ENCODE assay signal across 30 mouse cellular contexts in the genomic region with DNA sequence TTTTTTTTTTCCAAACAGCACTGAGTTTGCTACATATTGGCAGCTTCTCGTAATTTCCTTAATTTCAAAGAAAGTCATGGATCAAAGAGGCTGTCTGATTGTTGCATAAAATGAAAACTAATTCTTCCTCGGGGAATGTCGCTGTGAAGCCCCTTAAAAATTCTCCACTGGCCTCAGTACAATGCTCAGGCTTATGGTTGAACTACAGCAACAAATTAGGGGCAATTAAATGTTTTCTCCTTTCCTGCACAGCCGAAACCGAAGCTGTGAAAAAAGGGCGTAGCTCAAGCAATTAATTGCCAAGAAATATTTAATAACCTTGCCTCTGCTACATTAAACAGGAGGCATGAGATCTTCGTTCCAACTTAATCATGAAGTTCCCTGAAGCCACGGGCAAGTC.
DNase-seq lines count a peak whose midpoint lies in the region; ATAC-seq and TF ChIP-seq lines count a peak whose summit lies in the region.
"Had no signal": no experiment of that assay in that cellular context is flagged by ENCODE, and none has a peak within 500 bp of the region (broad histone marks: within the 10 kb centered on the region; RNA-seq: fewer than 3 reads in every experiment).

No protein-coding gene starts in this region.

- no peaks in the 10 kb centered on the region for H3K4me1 ChIP-seq in forebrain, embryonic 11.5 days (replicated peaks; ENCODE audit: control insufficient read depth, insufficient read depth, low read length)
- peaks cover 6% of the 10 kb centered on the region for H3K4me1 ChIP-seq in forebrain, embryonic 15.5 days
- no peaks in the 10 kb centered on the region for H3K4me1 ChIP-seq in heart, adult 2 months (ENCODE audit: control insufficient read depth, insufficient read depth, low read length)
- H3K4me1 ChIP-seq: embryonic facial prominence, embryonic 15.5 days; heart, embryonic 10.5 days; heart, embryonic 15.5 days; hindbrain, embryonic 12.5 days; intestine, embryonic 15.5 days; neural tube, embryonic 12.5 days had no signal

- no peak overlapping the region for H3K4me2 ChIP-seq in forebrain, embryonic 11.5 days (ENCODE audit: low read depth, low read length, severe bottlenecking)
- H3K4me2 ChIP-seq in forebrain, embryonic 15.5 days (replicated peaks), result no peak overlapping the region
- H3K4me2 ChIP-seq: embryonic facial prominence, embryonic 15.5 days; heart, embryonic 15.5 days; hindbrain, embryonic 12.5 days; intestine, embryonic 15.5 days; neural tube, embryonic 12.5 days had no signal

- intact Hi-C loops in heart, adult 2 months (cut with DNase I), result no loop called here
- intact Hi-C loops in heart, postnatal 25 days (cut with DNase I), result no loop called here

- no peaks in the 10 kb centered on the region for H3K79me2 ChIP-seq in heart, adult 2 months (replicated peaks; ENCODE audit: control insufficient read depth, insufficient read depth, low read length)

- no peaks in the 10 kb centered on the region for H3K27me3 ChIP-seq in forebrain, embryonic 11.5 days (ENCODE audit: control insufficient read depth, insufficient read depth, low read length)
- no peaks in the 10 kb centered on the region for H3K27me3 ChIP-seq in forebrain, embryonic 15.5 days
- H3K27me3 ChIP-seq in heart, adult 2 months (ENCODE audit: control insufficient read depth, insufficient read depth, low read length), result no peaks in the 10 kb centered on the region
- H3K27me3 ChIP-seq: embryonic facial prominence, embryonic 15.5 days; heart, embryonic 15.5 days; hindbrain, embryonic 12.5 days; intestine, embryonic 15.5 days; neural tube, embryonic 12.5 days; Patski had no signal

- H3K4me3 ChIP-seq in forebrain, embryonic 11.5 days (ENCODE audit: low read depth, low read length), result no peak overlapping the region
- no peak overlapping the region for H3K4me3 ChIP-seq in forebrain, embryonic 15.5 days
- H3K4me3 ChIP-seq in heart, adult 2 months, result peak overlapping the region; percentile 20; the same call in 1 of the 2 replicates
- H3K4me3 ChIP-seq: embryonic facial prominence, embryonic 15.5 days; heart, embryonic 10.5 days; heart, embryonic 15.5 days; hindbrain, embryonic 12.5 days; intestine, embryonic 15.5 days; myocyte; neural tube, embryonic 12.5 days had no signal

- TF ChIP-seq POLR2A in heart, adult 2 months (IDR thresholded peaks at IDR 0.05; ENCODE audit: insufficient read depth, low read depth, low read length), result no peak
- TF ChIP-seq POLR2A in brain, embryonic 14.5 days (IDR thresholded peaks at IDR 0.05; ENCODE audit: borderline replicate concordance, extremely low read depth, insufficient read depth, insufficient read length, poor library complexity, severe bottlenecking), result no peak

- no peaks in the 10 kb centered on the region for H3K36me3 ChIP-seq in forebrain, embryonic 11.5 days (ENCODE audit: control insufficient read depth, insufficient read depth, low read length)
- H3K36me3 ChIP-seq in forebrain, embryonic 15.5 days, result no peaks in the 10 kb centered on the region
- H3K36me3 ChIP-seq in heart, adult 2 months (ENCODE audit: control insufficient read depth, insufficient read depth, low read length), result no peaks in the 10 kb centered on the region; the same call in 1 of the 2 replicates
- H3K36me3 ChIP-seq: embryonic facial prominence, embryonic 15.5 days; G1E; heart, embryonic 10.5 days; heart, embryonic 15.5 days; hindbrain, embryonic 12.5 days; intestine, embryonic 15.5 days; neural tube, embryonic 12.5 days had no signal

- no peak for TF ChIP-seq EP300 in heart, adult 2 months (IDR thresholded peaks at IDR 0.05; ENCODE audit: insufficient read depth, low read depth, low read length)

- H3K9ac ChIP-seq in forebrain, embryonic 11.5 days (ENCODE audit: low read length), result no peak overlapping the region
- H3K9ac ChIP-seq in forebrain, embryonic 15.5 days (replicated peaks), result no peak overlapping the region
- no peak overlapping the region for H3K9ac ChIP-seq in heart, adult 2 months (ENCODE audit: low read depth, low read length)
- H3K9ac ChIP-seq: embryonic facial prominence, embryonic 15.5 days; heart, embryonic 15.5 days; hindbrain, embryonic 12.5 days; intestine, embryonic 15.5 days; liver, embryonic 14.5 days; neural tube, embryonic 12.5 days had no signal

- no peak for DNase-seq in forebrain, embryonic 11.5 days (ENCODE audit: low spot score)
- DNase-seq in heart, adult 2 months, result no peak
- no peak for DNase-seq in heart, postnatal 25 days (ENCODE audit: low spot score)
- DNase-seq in brain, embryonic 14.5 days (ENCODE audit: low read depth), result peak; percentile 70
- DNase-seq in retina, postnatal 1 day, result peak; percentile 82
- DNase-seq in cerebellum, postnatal 25 days, result no peak
- DNase-seq: adrenal gland, postnatal 10 days; cerebellum, adult 11-12 months; cerebellum, adult 9-11 months; heart, postnatal 36 days; kidney, adult 2 months; layer of hippocampus, adult 9-11 months; liver; lung, adult 2 months; lung, postnatal 10 days; spleen, adult 18-20 months; thymus, postnatal 14 days had no signal

- no peak overlapping the region for H3K27ac ChIP-seq in forebrain, embryonic 11.5 days (ENCODE audit: low read depth, low read length)
- H3K27ac ChIP-seq in forebrain, embryonic 15.5 days (replicated peaks), result no peak overlapping the region
- peak overlapping the region; percentile 47 for H3K27ac ChIP-seq in heart, adult 2 months
- H3K27ac ChIP-seq: embryonic facial prominence, embryonic 15.5 days; heart, embryonic 10.5 days; heart, embryonic 15.5 days; hindbrain, embryonic 12.5 days; hindbrain, postnatal 0 days; intestine, embryonic 15.5 days; liver, embryonic 14.5 days; macrophage; neural tube, embryonic 12.5 days had no signal

- no peaks in the 10 kb centered on the region for H3K9me3 ChIP-seq in forebrain, embryonic 11.5 days (ENCODE audit: control insufficient read depth, low read length)
- H3K9me3 ChIP-seq in forebrain, embryonic 15.5 days, result no peaks in the 10 kb centered on the region
- H3K9me3 ChIP-seq: embryonic facial prominence, embryonic 15.5 days; heart, embryonic 10.5 days; heart, embryonic 15.5 days; hindbrain, embryonic 12.5 days; intestine, embryonic 15.5 days; neural tube, embryonic 12.5 days had no signal

- peak; percentile 66 for ATAC-seq in forebrain, embryonic 11.5 days (replicated peaks; ENCODE audit: low FRiP score)
- ATAC-seq in forebrain, embryonic 15.5 days (replicated peaks), result no peak
- ATAC-seq: hindbrain, postnatal 0 days; intestine, embryonic 15.5 days; Patski had no signal

- WGBS in forebrain, embryonic 11.5 days, result 50% methylated on average over 8 of the region's 8 CpGs
- 21% methylated on average over 8 of the region's 8 CpGs for WGBS in forebrain, embryonic 15.5 days
- 50% methylated on average over 8 of the region's 8 CpGs for WGBS in heart, adult 2 months

- TF ChIP-seq CTCF in heart, adult 2 months (IDR thresholded peaks at IDR 0.05), result no peak
- no peak for TF ChIP-seq CTCF in brain, embryonic 14.5 days (IDR thresholded peaks at IDR 0.05; ENCODE audit: borderline replicate concordance, extremely low read depth, insufficient read depth, insufficient read length)

Comparison
In these comparisons a context has a peak if more than half of its experiments do, and no peak if none do; other contexts are left out.
1. DNase-seq: peak in brain, embryonic 14.5 days (single experiment) and retina, postnatal 1 day (single experiment); none in forebrain, embryonic 11.5 days (single experiment), heart, adult 2 months (0 of 2), heart, postnatal 25 days (single experiment) and cerebellum, postnatal 25 days (0 of 2).